Mouse (Mus musculus): ENCODE results near the gene Flg2. TPM values are rescaled to one million over a fixed set of nuclear protein-coding genes. Genes with fewer than 3 reads are reported as not detected.

Gene Flg2
- total RNA-seq, 1 experiment: not detected

DNA sequence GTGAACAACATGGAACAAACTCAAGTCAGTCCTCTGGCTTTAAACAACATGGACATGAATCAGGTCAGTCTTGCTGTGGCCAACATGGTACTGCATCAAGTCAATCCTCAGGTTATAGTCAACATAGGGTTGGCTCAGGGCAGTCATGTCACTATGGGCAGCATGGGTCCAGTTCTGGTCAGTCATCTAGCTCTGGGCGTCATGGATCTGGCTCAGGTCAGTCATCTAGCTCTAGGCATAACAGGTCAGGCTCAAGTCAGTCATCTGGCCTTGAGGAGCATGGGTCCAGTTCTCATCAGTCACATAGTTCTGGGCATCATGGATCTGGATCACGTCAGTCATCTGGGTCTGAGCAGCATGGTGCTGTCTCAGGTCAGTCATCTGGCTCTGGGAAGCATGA lies 4.9 kb downstream of the Flg2 start:
- no peak overlapping the region for H3K27ac ChIP-seq (ENCODE audit: insufficient read depth, low read depth, low read length, poor library complexity, severe bottlenecking)
- H3K36me3 ChIP-seq (ENCODE audit: control insufficient read depth, insufficient read depth, low read length, poor library complexity, severe bottlenecking): no peaks in the 10 kb centered on the region
- no peak overlapping the region for H3K4me3 ChIP-seq (ENCODE audit: insufficient read depth in 1 of 2, low read depth in 1 of 2, low read length in 2 of 2, poor library complexity in 1 of 2, severe bottlenecking in 1 of 2)
- in situ Hi-C loops (cut with MboI; ENCODE audit: low sequenced_read_pairs in 2 of 2, unreplicated experiment in 2 of 2): no loop called here
- TF ChIP-seq ZNF384 (IDR thresholded peaks at IDR 0.05; ENCODE audit: low read depth, low read length): no peak
- no peak for TF ChIP-seq ZC3H11A (IDR thresholded peaks at IDR 0.05; ENCODE audit: borderline replicate concordance, low read depth, low read length)
- no peak for TF ChIP-seq CHD2 (IDR thresholded peaks at IDR 0.05; ENCODE audit: low read depth, low read length)
- TF ChIP-seq MAFK (IDR thresholded peaks at IDR 0.05; ENCODE audit: insufficient read depth, low read depth, low read length): no peak
- TF ChIP-seq HCFC1 (IDR thresholded peaks at IDR 0.05; ENCODE audit: borderline replicate concordance, insufficient read depth, low read length): no peak
- DNase-seq (ENCODE audit: low read depth, low spot score): no peak
- no peak overlapping the region for H3K9ac ChIP-seq (ENCODE audit: insufficient read depth, low read depth, low read length, poor library complexity, severe bottlenecking)
- H3K4me1 ChIP-seq (ENCODE audit: control insufficient read depth in 2 of 2, insufficient read depth in 2 of 2, low read length in 2 of 2, poor library complexity in 1 of 2): no peaks in the 10 kb centered on the region
- peaks cover 10% of the 10 kb centered on the region; the same call in 1 of the 2 replicates for H3K9me3 ChIP-seq (ENCODE audit: control insufficient read depth, insufficient read depth, low read depth, low read length)

DNA sequence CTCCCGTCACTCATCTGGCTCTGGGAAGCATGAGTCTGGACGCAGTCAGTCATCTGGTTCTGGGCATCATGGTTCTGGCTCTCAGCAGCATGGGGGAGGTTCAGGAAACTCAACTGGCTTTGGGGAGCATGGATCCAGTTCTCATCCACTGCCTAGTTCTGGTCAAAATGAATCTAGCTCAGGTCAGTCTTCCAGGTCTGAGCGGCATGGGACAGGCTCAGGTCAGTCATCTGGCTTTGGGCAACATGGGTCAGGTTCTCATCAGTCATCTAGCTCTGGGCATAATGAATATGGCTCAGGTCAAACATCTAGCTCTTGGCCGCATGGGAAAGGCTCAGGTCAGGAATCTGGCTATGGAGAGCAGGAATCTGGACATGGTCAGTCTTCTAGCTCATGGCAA lies 5.4 kb downstream of the Flg2 start:
- peaks cover 10% of the 10 kb centered on the region; the same call in 1 of the 2 replicates for H3K9me3 ChIP-seq (ENCODE audit: control insufficient read depth, insufficient read depth, low read depth, low read length)
- no peak overlapping the region for H3K9ac ChIP-seq (ENCODE audit: insufficient read depth, low read depth, low read length, poor library complexity, severe bottlenecking)
- H3K4me1 ChIP-seq (ENCODE audit: control insufficient read depth in 2 of 2, insufficient read depth in 2 of 2, low read length in 2 of 2, poor library complexity in 1 of 2): no peaks in the 10 kb centered on the region
- DNase-seq (ENCODE audit: low read depth, low spot score): no peak
- no peak overlapping the region for H3K4me3 ChIP-seq (ENCODE audit: insufficient read depth in 1 of 2, low read depth in 1 of 2, low read length in 2 of 2, poor library complexity in 1 of 2, severe bottlenecking in 1 of 2)
- no peaks in the 10 kb centered on the region for H3K36me3 ChIP-seq (ENCODE audit: control insufficient read depth, insufficient read depth, low read length, poor library complexity, severe bottlenecking)
- TF ChIP-seq MAFK (IDR thresholded peaks at IDR 0.05; ENCODE audit: insufficient read depth, low read depth, low read length) (no peak), CHD2 (IDR thresholded peaks at IDR 0.05; ENCODE audit: low read depth, low read length) (no peak), HCFC1 (IDR thresholded peaks at IDR 0.05; ENCODE audit: borderline replicate concordance, insufficient read depth, low read length) (no peak), ZNF384 (IDR thresholded peaks at IDR 0.05; ENCODE audit: low read depth, low read length) (no peak), ZC3H11A (IDR thresholded peaks at IDR 0.05; ENCODE audit: borderline replicate concordance, low read depth, low read length) (no peak)
- in situ Hi-C loops (cut with MboI; ENCODE audit: low sequenced_read_pairs in 2 of 2, unreplicated experiment in 2 of 2): no loop called here
- H3K27ac ChIP-seq (ENCODE audit: insufficient read depth, low read depth, low read length, poor library complexity, severe bottlenecking): no peak overlapping the region

Other genes with a start within 250 kb of the Flg2 start
- not detected in 2 replicates for gene Lce3d, start 239.9 kb upstream of the Flg2 start, total RNA-seq (2012; rRNA removed)
- gene Lce3e, start 230.2 kb upstream of the Flg2 start, total RNA-seq (2012; rRNA removed): not detected in 2 replicates
- not detected in 2 replicates for gene Lce3f, start 205.1 kb upstream of the Flg2 start, total RNA-seq (2012; rRNA removed)
- gene Crct1, start 181.6 kb upstream of the Flg2 start, total RNA-seq (2012; rRNA removed): 1.2 and 6.2 TPM in 2 replicates
- gene Lce1m, start 178.2 kb upstream of the Flg2 start, total RNA-seq (2012; rRNA removed): not detected in 2 replicates
- gene Gm4858, start 128.5 kb upstream of the Flg2 start, total RNA-seq (2012; rRNA removed): 0.58 and 1.1 TPM in 2 replicates
- not detected in 2 replicates for gene Crnn, start 52.5 kb upstream of the Flg2 start, total RNA-seq (2012; rRNA removed)
- gene Flg, start 76.2 kb downstream of the Flg2 start, total RNA-seq (2012; rRNA removed): 0.16 TPM in 1 of 2 replicates, not detected in the other
- gene Hrnr, start 122.5 kb downstream of the Flg2 start, total RNA-seq (2012; rRNA removed): not detected in 2 replicates
- not detected in 2 replicates for gene Rptn, start 196.4 kb downstream of the Flg2 start, total RNA-seq (2012; rRNA removed)
- gene Tchh, start 245.1 kb downstream of the Flg2 start, total RNA-seq (2012; rRNA removed): 0.58 and 1.3 TPM in 2 replicates